Mouse (Mus musculus): ENCODE measurements at regions not wholly inside any gene's neighbourhood (a gene's known extent, or its start where the extent isn't known, plus 50 kb on each side); places are given as distances from the start of the nearest gene placed in this dataset.

DNA sequence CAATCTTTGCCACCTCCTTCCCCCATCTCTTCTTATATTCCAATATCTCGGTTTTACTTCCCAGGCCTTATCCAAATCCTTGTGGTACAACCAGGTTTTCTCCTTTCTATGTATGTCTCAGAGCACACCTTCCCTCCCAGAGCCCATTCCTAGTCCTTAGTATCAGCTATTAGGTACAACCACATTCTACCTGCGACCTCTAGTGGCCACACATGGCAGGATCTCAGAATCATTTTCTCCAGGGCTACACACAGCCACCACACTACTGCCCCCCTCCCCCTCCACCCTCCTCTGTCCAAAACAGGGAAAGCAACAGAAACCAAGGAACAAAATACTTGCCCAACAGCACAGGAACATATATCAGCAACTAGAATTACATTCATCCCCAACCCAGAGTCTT is 898.2 kb upstream of the B3galt2 start:
- DNase-seq (ENCODE audit: low read depth), result peak; percentile 63
- TF ChIP-seq POLR2A (IDR thresholded peaks at IDR 0.05; ENCODE audit: borderline replicate concordance, extremely low read depth, insufficient read depth, insufficient read length, poor library complexity, severe bottlenecking) (no peak), CTCF (IDR thresholded peaks at IDR 0.05; ENCODE audit: borderline replicate concordance, extremely low read depth, insufficient read depth, insufficient read length) (peak; percentile 67; the same call in 1 of the 2 replicates)

DNA sequence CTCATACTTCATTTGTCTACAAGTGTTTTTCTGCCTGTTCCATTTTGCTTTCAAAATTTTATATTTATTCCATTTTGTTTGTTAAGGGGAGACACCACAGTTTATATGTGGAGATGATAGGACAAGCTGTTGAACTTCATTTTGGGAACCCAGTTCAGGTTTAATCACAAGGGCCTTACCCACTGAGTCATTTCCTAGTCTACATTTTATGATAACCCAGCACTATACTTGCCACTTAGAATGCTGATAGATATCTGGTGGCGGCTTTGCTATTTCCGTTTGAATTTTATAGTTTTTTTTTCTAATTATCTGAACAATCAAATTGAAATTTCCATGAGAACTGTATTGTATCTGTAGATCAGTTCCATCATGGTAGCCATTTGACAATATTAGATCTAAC is 869.5 kb upstream of the B3galt2 start:
- no peak for DNase-seq (ENCODE audit: low read depth)
- TF ChIP-seq CTCF (IDR thresholded peaks at IDR 0.05; ENCODE audit: borderline replicate concordance, extremely low read depth, insufficient read depth, insufficient read length) (no peak), POLR2A (IDR thresholded peaks at IDR 0.05; ENCODE audit: borderline replicate concordance, extremely low read depth, insufficient read depth, insufficient read length, poor library complexity, severe bottlenecking) (no peak)
